Mouse (Mus musculus): ENCODE measurements around the gene Wasf2.
"Not testable (repeated sequence)": the region's sequence is repeated elsewhere in the genome, so short reads cannot be mapped to it uniquely, and the experiment has no call there.

Wasf2 gene

DNA sequence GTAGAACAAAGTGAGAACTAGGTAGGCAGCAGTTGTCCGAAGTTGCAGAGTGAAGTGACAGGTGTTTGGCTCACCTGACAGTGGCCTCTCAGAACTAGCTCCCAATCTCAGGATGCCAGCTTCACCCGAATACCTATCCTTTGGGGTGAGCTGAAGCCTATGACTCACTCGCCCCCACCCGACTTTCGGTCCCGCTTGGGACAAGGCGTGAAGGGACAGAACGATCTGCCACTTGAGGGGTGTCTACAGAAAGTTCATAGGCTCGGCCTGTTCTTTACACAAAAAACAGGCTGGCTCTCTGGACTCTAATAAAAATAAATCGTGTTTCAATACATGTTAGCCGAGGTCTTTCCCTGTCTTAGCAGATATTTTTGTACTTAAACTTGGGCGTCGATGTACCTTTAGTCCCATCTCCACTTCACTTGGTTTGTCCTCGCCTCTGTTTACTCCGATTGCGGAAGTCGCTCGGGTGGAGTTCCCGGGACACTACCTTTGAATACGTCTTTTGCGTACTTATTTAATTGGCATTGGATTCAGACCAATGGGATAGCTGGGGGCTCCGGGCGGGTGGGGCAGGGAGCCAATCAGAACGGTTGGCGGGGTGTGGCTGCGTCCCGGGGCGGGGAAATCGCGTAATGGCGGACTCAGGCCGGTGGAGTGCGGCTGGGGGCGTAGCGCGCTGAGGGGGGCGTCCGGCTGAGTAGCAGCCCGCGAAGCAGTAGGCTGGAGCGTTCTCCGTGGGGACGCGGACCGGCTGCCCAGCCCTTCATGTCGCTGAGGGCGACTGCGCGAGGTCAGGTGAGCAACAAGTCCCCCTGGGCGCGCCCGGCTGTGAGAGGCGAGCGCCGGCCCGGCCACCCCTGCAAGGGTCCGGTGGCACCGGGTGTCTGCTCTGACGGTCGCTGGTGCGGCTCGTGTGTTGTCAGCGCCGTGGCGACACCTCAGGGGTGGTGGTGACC, at the start of gene Wasf2:
Gene Wasf2 (plus strand): TSS at position 575 of the 959 bp plus-strand sequence.
- peak; percentile 95 for DNase-seq

DNA sequence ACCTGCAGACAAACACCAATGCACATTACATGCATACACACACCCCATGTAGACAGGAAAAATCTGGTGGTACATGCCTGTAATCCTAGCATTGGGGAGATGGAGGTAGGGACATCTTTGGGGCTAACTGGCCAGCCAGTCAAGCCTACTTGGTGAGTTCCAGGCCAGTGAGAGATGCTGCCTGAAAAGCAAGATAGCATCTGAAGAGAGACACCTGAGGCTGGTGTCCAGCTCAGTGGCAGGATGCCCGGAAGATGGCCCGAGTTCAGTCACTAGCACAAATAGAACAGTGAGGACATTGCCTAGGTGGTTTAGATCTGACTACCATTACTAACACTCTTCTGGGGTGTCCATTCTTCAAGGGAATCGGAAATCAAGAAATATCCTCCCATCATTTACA, 49.4 kb upstream of the Wasf2 start:
- no peak for DNase-seq

DNA sequence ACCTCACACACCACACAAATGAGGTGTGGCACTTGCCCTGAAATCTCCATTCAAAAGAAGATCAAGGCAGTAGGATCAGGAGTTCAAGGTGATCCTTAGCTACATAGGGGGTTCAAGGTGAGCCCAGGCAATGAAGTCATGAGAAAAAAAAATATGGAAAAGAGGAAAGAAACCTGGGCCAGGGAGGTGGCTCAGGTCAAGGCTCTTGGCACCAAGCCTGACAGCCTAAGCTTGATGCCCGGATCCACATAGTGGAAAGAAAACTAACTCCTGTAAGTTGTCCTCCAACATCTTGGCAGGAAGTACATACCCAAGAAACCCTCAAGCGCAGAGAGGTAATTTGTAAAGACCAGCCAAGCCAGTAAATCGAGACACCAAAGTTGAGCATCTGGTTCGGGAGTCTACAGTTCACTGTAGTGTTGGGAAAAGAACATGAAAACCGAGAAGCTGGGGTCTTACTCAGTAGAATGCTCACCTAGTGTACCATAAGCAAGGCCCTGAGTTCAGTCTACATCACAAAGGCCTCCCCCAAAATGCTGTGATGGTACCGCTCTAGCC, 48.0 kb upstream of the Wasf2 start:
- no peak for DNase-seq

DNA sequence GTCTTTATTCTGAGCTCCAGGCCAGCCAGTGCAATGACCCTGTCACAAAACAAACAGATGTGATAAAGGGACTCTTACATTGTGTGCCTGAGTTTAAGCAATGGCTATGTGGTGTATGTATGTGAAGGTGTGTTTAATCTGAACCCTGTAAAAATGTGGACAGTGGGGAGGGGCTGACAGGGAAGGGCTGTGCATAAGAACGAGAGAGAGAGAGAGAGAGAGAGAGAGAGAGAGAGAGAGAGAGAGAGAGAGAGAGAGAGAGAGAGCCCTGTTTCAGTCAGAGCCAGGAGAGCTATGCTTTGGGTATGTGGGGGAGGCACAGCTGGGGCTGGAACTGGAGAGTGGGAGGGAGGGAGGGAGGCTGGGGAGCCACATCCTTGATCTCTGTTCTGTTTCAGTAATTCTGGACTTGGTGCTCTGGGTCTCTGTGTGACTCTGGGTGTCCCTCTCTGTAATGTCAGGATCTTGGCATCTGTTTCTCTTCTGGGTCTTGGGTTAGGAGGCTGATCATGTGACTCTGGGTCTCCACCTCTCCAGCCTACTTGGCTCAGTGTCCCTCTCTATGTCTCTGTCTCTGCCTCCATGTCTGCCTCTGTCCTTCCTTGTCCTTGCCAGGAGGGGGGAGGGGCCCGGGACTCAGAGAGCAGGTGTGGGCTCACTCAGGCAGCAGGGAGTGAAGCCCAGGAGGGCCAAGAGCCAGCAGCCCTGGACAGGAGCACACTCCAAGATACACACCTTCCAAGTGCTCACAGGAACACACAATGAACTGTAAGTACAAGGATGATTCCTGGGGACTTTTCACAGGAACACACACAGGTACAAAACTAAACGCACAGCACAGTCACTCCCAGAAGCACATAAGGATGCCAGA, 46.1 kb upstream of the Wasf2 start:
- DNase-seq = no peak

DNA sequence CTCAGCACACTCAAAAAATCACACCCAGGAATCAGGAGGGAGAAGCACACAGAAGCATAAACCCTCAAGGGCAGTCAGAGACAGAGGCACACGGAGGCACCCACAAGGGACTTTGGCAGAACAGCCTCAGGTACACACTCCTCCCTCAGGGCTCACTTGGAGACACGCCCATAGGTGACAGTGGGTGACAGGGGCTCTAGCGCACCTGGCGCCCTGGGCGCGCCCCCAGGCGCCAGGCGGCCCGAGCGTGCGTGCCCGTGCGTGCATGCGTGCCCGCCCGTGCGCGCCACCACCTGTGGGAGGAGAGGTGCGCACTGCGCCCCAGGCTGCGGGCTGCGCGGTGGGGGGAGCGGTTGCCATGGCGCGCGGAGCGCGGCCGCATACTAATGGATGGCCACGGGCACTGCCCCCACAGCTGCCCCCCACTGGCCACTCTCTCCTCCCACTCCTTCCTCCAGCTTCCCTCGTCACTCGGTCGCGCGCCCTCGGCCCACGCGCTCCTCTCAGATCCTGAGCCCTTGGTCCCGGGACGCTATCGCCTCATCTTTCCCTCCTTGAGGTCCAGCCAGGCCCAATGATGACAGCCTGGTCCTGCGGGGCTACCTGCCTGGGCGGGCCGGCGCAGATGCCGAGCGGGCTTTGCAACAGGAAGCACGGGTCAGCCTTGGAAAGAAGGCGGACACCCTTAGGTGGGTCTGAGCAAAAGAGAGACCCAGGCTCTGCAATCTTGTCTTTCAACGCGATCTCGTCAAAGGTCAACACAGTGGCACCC, 45.1 kb upstream of the Wasf2 start:
- no peak for DNase-seq

DNA sequence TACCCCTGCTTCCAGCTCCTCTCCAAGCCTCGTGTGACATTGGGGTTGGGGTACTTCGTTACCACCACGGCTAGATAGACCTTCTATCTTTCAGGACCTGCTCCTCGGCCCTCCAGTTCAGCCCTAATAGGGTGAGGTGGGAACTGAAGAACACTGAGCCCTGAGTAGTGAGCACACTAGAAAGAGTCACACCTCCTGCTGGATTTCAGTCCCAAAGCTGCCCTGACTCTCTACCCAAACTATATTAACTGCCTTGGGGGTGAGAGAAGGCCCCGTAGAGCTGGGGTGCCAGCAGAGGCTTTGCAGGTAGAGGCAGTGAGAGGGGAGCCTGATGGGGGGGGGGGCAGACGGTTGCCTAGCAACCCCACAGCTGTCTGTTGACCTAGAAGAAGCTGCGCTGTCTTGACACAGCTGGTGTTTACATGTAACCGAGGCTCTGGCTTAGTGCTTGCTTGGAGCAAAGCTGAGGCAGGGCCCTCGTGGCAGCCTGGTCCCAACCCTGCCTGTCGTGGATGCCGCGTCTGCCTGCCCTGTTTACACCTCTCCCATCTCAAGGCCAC, 44.4 kb upstream of the Wasf2 start:
- DNase-seq = no peak

DNA sequence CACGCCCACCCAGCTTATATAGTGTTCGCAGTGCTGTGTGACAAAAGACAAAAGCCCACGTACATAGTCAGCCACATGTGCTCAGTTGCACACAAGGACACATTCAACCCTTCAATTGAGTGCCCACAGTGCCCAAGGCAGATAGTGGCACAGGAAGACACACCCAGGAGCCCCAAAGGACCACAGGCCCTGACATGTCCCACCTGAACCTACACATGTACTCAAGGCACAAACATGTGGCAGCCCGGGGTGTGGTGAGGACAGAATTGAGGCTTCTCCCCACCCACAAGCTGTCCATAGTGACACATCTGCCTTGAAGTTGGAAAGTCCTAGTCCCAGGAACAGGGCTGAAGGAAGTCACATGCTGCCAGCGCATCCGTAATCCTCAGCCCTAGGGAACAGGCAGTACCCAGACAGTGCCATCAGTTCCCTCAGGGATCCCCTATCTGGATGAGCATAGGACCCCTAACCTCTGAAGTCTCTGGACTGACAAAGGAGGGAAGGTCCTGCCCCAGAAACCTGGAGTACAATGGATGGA, 43.1 kb upstream of the Wasf2 start:
- DNase-seq = no peak

DNA sequence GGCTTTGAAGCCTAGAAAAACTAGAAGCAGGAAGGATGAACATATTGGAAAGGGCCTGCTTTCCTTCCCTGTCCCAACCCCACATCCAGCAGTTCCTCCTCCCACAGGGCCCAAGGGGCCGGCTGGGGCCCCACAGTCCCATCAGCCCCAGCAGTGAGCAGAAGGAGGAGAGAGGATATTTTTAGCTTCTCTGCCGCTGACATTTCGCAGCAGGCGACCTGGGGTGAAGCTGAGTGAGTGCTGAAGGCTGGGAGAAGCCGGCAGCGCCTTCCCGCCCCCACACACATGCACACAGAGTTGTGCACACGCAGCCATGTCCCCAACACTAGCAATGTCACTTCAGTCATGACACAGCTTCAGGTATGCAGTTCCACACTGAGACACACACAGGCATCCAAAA, 42.5 kb upstream of the Wasf2 start:
- peak; percentile 51 for DNase-seq

DNA sequence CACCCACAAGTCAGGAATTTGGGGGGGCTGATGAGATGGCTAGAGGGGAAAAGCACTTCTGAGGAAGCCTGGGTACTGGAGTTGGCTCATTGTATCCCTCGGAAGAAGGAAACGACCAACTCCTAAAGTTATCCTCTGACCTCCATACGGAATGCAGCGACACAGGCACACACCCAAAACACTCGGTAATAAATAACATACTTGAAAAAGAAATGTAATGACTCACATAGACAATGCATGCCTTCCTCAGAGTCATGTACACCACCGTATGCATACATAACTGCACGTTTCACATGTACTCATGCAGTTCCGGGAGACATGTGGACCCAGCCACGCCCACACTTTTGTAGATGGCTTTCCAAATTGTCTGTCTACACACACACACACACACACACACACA, 41.0 kb upstream of the Wasf2 start:
- no peak for DNase-seq

DNA sequence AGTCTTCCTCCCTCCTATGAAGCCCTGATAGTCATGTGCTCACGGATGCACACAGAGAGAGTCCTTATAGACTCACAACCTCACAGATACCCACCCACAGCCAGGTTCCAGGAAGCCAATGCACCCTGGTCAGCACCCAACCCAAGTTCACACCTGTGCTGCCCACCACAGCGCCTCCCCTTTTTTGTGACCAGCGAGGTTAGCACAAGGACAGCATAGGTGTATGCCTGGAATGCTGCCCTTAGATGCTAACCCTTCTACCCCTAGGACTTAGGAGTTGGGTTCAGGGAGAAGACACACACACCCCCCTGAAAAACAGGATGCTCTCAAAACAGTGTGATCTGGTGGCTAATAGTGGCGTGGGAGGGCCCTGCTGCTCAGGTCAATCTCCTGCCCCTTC, 40.5 kb upstream of the Wasf2 start:
- no peak for DNase-seq

DNA sequence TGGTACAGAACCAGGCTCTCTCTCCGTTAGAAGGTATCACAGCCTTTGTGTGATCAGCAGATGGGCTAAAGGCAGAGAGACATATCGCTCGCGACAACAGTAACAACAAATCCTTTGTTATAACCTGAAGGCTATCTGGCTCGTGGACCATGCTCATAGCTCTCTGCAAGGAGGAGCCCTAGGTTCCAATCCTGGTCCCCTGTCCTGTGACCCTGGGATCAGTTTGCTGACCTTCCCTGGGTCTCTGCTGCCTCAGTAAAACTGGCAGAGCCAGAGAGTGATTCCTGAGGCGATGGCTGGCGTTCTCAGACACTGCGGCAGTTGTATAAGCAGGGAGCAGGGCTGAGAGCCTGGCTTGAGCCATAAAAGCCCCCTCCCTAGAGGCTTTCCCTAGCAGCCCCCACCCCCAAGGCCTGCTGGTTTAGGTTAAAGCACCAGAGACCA, 40.0 kb upstream of the Wasf2 start:
- DNase-seq = no peak

DNA sequence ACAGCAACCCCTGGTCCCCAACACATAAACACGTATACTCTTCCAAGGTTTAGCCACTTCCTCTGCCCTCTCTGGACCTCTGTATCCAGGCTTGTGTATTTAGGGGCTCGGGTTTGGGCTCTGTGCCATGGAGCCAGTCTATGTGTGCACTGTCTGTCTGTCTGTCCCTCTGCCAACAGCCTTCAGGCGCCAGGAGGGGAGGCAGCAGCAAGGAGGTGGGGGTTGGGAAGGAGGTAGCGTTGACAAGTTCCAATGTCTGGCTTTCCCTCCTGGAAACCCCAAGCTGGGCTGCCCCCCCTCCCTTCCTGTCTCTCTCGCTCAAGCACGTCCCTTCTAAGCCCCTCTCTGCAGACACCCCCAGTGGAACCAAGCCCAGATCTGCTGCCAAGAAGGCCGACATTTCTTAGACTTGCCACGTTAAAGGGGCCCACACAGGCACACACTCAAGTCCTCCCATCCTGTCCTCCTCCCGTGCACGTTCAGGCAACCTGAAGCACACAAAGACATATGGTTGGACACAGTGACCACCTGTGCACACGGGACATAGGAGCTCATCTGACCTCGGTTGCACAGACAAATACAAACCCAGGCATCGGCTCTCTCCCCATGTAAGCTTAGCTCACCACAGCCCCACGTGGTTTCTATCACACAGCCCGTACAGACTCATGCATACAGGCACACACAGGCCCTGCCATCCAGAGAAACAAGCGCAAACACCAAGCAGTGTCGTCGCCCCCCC, 39.4 kb upstream of the Wasf2 start:
- DNase-seq = peak; percentile 46

DNA sequence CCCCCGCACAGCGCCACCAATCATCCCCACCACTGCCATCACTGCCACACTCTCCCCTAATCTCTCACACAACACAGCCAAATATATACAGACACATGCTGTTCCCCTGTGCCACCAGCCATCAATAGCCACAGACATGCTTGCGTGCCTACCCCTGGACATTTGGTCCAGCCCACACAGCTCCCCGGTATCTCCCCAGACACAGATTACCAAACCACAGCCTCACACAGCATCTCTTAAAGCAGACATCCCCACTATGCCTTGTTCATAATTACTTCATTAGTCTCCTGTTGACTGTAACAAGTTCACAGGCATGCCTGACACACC, 38.9 kb upstream of the Wasf2 start:
- DNase-seq = no peak

DNA sequence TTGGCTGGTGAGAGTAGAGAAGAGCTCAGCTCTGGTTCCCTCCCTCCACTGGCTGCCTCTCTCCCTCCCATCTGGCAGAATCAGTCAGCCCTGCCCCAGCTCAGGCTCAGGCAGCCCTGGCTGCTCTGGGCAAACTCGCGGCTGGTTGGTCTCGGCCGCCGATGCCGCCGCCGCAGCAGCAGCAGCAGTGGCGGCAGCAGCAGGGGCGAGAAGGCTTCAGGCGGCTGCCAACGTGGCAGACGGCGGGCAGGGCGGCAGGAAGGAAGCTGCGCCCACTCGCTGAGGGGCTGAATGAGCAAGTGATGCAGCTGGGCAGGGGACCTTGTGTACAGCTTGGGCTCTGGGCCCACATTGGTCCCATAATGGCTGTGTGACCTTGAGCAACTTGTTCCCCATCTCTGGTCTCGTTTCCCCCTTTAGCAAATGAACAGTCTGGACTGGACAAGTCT, 37.8 kb upstream of the Wasf2 start:
- peak; percentile 43 for DNase-seq

DNA sequence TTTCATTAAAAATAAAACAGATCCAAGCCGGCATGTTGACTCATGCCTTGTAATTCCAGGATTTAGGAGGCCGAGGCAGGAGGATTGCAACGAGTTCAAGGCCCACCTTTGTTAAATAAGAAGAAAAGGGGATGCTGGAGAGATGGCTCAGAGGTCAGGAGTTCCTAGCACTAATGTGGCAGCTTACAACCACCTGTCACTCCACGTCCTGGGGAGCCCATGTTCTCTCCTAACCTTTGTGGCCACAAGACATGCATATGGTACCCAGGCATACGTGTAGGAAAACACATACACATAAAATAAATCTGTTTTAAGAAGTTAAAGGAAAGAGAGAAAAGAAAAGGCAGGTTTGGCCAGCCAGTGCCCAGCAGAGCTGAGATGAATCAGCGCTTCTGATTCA, 37.2 kb upstream of the Wasf2 start:
- no peak for DNase-seq

DNA sequence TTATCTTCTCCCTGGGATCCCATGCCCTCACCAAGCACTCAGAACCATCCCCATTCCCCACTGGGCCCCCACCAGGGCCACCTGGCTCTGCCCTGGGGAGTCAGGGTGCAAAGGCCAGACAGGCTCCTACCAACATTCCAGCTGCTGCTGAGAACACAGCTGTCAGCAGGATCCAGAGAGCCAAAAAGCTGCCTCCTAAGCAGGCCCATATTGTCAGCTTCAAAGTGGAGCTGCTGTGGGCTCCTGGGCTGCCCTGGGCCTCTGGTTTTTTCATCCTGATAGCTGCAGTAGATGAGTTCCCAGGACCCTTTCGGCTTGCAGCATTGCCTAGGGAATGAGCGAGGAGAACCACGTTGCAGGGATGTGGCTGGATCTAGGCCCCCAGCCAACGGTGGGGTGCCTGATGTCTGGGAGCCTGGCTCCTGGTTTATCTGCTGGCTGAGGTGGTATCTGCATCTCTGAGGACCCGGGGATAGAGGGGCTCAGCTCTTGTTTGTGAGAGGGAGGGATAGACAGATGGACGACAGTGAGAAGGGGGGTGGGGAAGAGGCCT, 36.7 kb upstream of the Wasf2 start:
- DNase-seq = no peak

DNA sequence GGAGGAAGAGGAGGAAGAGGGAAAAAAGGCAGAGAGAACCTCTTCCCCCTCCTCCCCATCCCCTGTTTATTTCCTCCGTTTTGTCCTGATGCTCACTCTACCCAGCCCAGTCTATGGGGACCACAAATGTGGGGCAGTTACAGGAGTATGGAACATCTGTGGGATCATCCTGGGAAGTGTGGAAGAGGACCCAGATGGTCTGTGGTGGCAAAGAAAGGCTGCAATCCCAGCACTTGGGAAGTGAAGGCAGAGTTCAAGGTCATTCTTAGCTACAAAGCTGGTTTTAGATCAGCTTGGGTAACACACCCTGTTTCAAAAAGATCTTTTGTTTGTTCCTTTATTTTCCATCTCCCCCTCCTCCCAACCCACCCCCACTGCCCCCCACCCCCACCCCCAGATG, 36.0 kb upstream of the Wasf2 start:
- DNase-seq = no peak

DNA sequence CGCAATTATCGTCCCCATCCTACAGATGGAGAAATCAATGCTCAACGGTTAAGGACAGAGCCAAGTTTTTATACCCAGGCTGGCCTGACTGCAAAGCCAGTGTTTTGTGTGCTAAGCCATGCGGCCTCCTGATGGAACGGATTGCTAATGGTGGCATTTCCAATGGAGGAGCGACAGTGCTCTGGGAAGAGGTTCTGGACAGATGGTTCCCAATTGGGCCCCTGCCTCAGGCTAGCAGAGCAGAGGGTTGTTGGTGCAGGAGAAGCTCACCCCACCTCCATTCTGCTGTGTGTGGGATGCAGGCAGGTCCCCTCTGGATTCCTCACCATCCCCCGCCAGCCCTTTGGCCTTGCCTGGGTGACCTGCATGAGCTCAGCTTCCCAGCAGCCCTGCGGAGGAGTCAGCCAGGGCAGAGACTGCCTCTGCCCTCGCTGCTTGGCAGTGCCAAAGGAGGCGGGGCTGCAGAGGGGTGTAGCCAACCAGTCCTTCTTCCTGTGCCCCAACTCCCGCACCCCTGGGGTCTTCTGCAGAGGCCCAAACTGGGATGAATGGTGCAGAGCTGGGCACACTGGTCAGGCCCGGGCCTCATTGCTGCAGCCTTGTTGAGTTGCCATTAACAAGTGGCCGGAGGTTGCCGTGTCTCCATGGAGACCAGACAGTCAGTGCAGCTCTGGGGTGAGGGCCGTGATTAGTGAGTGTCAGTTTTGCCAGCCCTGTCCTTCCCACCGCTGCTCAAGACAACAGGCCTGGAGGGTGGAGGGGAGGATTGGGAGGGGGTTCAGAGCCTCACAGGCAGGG, 35.2 kb upstream of the Wasf2 start:
- DNase-seq = peak; percentile 36

DNA sequence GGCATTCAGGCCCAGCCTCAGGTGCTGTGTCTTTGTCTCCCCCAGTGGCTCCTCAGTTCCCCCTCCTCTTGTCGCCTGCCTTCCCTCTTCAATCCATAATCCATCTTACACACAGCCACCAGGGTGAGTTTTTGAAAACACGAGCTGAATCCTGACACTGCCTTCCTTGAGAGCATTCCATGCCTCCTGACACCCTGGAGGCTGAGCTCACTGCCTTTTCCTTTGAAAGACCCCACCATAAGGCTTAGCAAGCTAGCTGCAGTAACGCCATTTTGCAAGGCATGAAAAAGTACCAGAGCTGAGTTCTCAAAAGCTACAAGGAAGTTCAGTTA, 34.6 kb upstream of the Wasf2 start:
- DNase-seq = not testable (repeated sequence)

DNA sequence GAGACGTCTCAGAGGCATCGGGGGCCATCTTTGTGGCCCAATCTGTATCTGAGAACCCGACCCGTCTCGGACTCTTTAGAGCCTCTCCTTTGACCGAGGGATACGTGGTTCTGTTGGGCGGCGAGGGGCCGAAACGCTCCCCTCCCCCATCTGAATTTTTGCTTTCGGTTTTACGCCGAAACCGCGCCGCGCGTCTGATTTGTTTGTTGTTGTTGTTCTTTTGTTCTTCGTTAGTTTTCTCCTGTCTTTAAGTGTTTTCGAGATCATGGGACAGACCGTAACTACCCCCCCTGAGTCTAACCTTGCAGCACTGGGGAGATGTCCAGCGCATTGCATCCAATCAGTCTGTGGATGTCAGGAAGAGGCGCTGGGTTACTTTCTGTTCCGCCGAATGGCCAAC, 33.6 kb upstream of the Wasf2 start:
- not testable (repeated sequence) for DNase-seq

Measured in liver (tissue).